ENCODE assay signal across 13 mouse cellular contexts in the genomic region with DNA sequence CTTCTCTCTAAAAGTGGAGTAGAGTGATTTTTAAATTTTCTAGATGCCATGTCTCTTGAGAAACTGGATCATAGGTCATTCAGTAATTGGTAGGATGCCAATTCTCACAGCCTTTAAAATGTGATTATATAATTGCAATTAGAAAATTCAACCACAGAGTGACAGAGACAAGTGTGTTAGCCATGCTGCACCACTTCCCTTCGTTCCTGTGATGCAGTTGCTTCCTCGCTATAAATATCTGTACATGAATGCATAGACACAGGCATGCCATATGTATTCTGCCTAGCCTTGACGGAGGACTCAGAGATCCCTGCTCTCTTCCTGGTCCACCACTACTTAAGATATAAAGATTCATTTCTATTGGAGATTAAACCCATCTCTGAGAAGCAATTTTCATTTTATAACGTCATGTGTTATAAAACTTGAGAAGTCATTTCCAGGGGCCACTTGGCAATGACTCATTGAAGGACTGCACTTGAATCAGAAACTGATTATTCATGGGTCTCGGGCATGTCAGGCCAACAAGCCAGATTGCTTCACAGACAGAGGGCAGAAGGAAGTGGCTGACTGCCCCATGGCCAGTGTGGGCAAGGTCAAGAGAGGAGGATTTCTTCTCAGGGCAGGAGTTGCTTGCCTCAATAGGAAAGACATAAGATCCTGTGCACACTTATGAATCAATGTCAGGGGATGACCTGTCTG.
DNase-seq lines count a peak whose midpoint lies in the region; ATAC-seq and TF ChIP-seq lines count a peak whose summit lies in the region.
"Had no signal": no experiment of that assay in that cellular context is flagged by ENCODE, and none has a peak within 500 bp of the region (broad histone marks: within the 10 kb centered on the region; RNA-seq: fewer than 3 reads in every experiment).

No protein-coding gene starts in this region.

- 47% methylated on average over 5 of the region's 5 CpGs for WGBS in kidney, adult 2 months
- WGBS in kidney, embryonic 14.5 days, result 80% methylated on average over 5 of the region's 5 CpGs
- WGBS in macrophage (ENCODE audit: missing documents), result 19% methylated on average over 5 of the region's 5 CpGs
- WGBS in hindbrain, embryonic 12.5 days, result 81% methylated on average over 5 of the region's 5 CpGs

- peak; percentile 30 for DNase-seq in kidney, adult 2 months
- peak; percentile 38 to 47 for DNase-seq in adrenal gland, adult 18-20 months (ENCODE audit: low spot score in 2 of 2)
- DNase-seq in layer of hippocampus, adult 11-12 months (ENCODE audit: low spot score), result no peak
- DNase-seq: thymus, postnatal 4 days had no signal

- no peak overlapping the region for H3K4me2 ChIP-seq in kidney, embryonic 14.5 days (replicated peaks; ENCODE audit: low read depth, low read length)
- no peak overlapping the region for H3K4me2 ChIP-seq in hindbrain, embryonic 12.5 days (replicated peaks)
- H3K4me2 ChIP-seq: forebrain, embryonic 15.5 days; hindbrain, embryonic 14.5 days; lung, embryonic 15.5 days had no signal

- no peaks in the 10 kb centered on the region for H3K36me3 ChIP-seq in kidney, adult 2 months (ENCODE audit: control insufficient read depth, insufficient read depth, low read length)
- no peaks in the 10 kb centered on the region for H3K36me3 ChIP-seq in kidney, embryonic 14.5 days (ENCODE audit: control insufficient read depth, insufficient read depth, low read length)
- H3K36me3 ChIP-seq in macrophage (ENCODE audit: inconsistent target), result no peaks in the 10 kb centered on the region
- no peaks in the 10 kb centered on the region for H3K36me3 ChIP-seq in hindbrain, embryonic 12.5 days
- H3K36me3 ChIP-seq: forebrain, embryonic 15.5 days; G1E; lung, embryonic 15.5 days had no signal

- no peak overlapping the region for H3K4me3 ChIP-seq in kidney, adult 2 months (ENCODE audit: insufficient read depth, low read depth, low read length)
- no peak overlapping the region for H3K4me3 ChIP-seq in kidney, embryonic 14.5 days (ENCODE audit: low read length)
- no peak overlapping the region for H3K4me3 ChIP-seq in macrophage (ENCODE audit: inconsistent target)
- H3K4me3 ChIP-seq in hindbrain, embryonic 12.5 days, result no peak overlapping the region
- H3K4me3 ChIP-seq: forebrain, embryonic 15.5 days; left cerebral cortex, adult 2 months; lung, embryonic 15.5 days had no signal

- TF ChIP-seq CTCF in kidney, adult 2 months (conservative IDR thresholded peaks at IDR 0.05; ENCODE audit: insufficient read depth, insufficient read length, low read depth, low read length), result no peak

- H3K27ac ChIP-seq in kidney, adult 2 months (ENCODE audit: insufficient read depth, low read depth, low read length), result no peak overlapping the region
- no peak overlapping the region for H3K27ac ChIP-seq in kidney, embryonic 14.5 days (ENCODE audit: low read depth, low read length)
- peak overlapping the region; percentile 55 for H3K27ac ChIP-seq in macrophage
- no peak overlapping the region for H3K27ac ChIP-seq in hindbrain, embryonic 12.5 days
- H3K27ac ChIP-seq: forebrain, embryonic 15.5 days; hindbrain, embryonic 14.5 days; left cerebral cortex, adult 2 months had no signal

- H3K27me3 ChIP-seq in kidney, adult 2 months (replicated peaks; ENCODE audit: control insufficient read depth, insufficient read depth, low read length), result no peaks in the 10 kb centered on the region
- no peaks in the 10 kb centered on the region for H3K27me3 ChIP-seq in kidney, embryonic 14.5 days (ENCODE audit: control insufficient read depth, insufficient read depth, low read length)
- no peaks in the 10 kb centered on the region for H3K27me3 ChIP-seq in hindbrain, embryonic 12.5 days
- H3K27me3 ChIP-seq: forebrain, embryonic 15.5 days; lung, embryonic 15.5 days had no signal

- no peaks in the 10 kb centered on the region for H3K9me3 ChIP-seq in kidney, embryonic 14.5 days (ENCODE audit: control insufficient read depth, low read length)
- no peaks in the 10 kb centered on the region for H3K9me3 ChIP-seq in hindbrain, embryonic 12.5 days (replicated peaks)
- H3K9me3 ChIP-seq: forebrain, embryonic 15.5 days; G1E; lung, embryonic 15.5 days had no signal

- ATAC-seq in kidney, embryonic 14.5 days (ENCODE audit: low FRiP score, low TSS enrichment), result no peak
- ATAC-seq in common myeloid progenitor, adult 5-6 weeks (replicated peaks; ENCODE audit: low read depth, poor library complexity, severe bottlenecking), result peak; percentile 60
- ATAC-seq in hindbrain, embryonic 12.5 days (ENCODE audit: low FRiP score), result no peak
- ATAC-seq: forebrain, embryonic 15.5 days had no signal

- no peaks in the 10 kb centered on the region for H3K79me2 ChIP-seq in macrophage (ENCODE audit: inconsistent target)

- TF ChIP-seq POLR2A in kidney, adult 2 months (IDR thresholded peaks at IDR 0.05; ENCODE audit: low read depth, low read length), result no peak

- no peak overlapping the region for H3K9ac ChIP-seq in kidney, embryonic 14.5 days (ENCODE audit: low read depth, low read length)
- H3K9ac ChIP-seq in hindbrain, embryonic 12.5 days, result no peak overlapping the region
- H3K9ac ChIP-seq: forebrain, embryonic 15.5 days; hindbrain, embryonic 14.5 days; lung, embryonic 15.5 days had no signal

- H3K4me1 ChIP-seq in kidney, adult 2 months (ENCODE audit: control insufficient read depth, insufficient read depth, low read length), result peaks cover 7% of the 10 kb centered on the region; the same call in 1 of the 2 replicates
- H3K4me1 ChIP-seq in kidney, embryonic 14.5 days (ENCODE audit: control insufficient read depth, insufficient read depth, low read length), result no peaks in the 10 kb centered on the region
- H3K4me1 ChIP-seq in hindbrain, embryonic 12.5 days, result no peaks in the 10 kb centered on the region
- H3K4me1 ChIP-seq: forebrain, embryonic 15.5 days had no signal
